Mouse (Mus musculus) MEL (cell line): Measurements from ENCODE around the gene Foxo3. TPM values are rescaled to one million over a fixed set of nuclear protein-coding genes. Genes with fewer than 3 reads are reported as not detected.

ENCODE experiments used
- DNase-seq: peaks from one replicate; pipeline ENCODE4 v3.0.0; 2011; ENCODE audit warnings: low read depth, low spot score
- H3K27ac ChIP-seq: 2 replicates; pipeline ENCODE4 v1.5.1; 2012; ENCODE audit warnings: low read depth, mild to moderate bottlenecking, control low read depth, low read length, moderate library complexity; ENCODE audit not compliant: control insufficient read depth
- H3K27me3 ChIP-seq, 2 experiments: fragments of 150-350 bp in 1 of 2; sonication (generic) in 1 of 2; 2 replicates each; pipeline ENCODE4 v1.6.1; 2012; ENCODE audit warnings: low read length in 2 of 2, mild to moderate bottlenecking in 2 of 2, improper control_type of control experiment in 1 of 2, moderate library complexity in 1 of 2; ENCODE audit not compliant: insufficient read depth in 2 of 2, control insufficient read depth in 1 of 2
- H3K36me3 ChIP-seq, 2 experiments: 2 replicates each; pipeline ENCODE4 v1.6.1; 2012 to 2014; ENCODE audit warnings: low read length in 2 of 2, improper control_type of control experiment in 1 of 2, inconsistent platforms in 1 of 2, mild to moderate bottlenecking in 1 of 2; ENCODE audit not compliant: insufficient read depth in 2 of 2, control insufficient read depth in 1 of 2
- H3K4me1 ChIP-seq, 2 experiments: fragments of 150-350 bp in 1 of 2; sonication (generic) in 1 of 2; 2 replicates each; pipeline ENCODE4 v1.6.1; 2012; ENCODE audit warnings: low read length in 2 of 2, improper control_type of control experiment in 1 of 2, mild to moderate bottlenecking in 1 of 2; ENCODE audit not compliant: insufficient read depth in 2 of 2, control insufficient read depth in 1 of 2
- H3K4me3 ChIP-seq, 2 experiments: fragments of 150-350 bp in 1 of 2; sonication (generic) in 1 of 2; 2 replicates each; pipeline ENCODE4 v1.5.1; 2012; ENCODE audit warnings: low read depth in 2 of 2, low read length in 2 of 2, mild to moderate bottlenecking in 2 of 2, moderate library complexity in 2 of 2, control low read depth in 1 of 2, improper control_type of control experiment in 1 of 2; ENCODE audit not compliant: control insufficient read depth in 1 of 2, insufficient read depth in 1 of 2
- H3K79me2 ChIP-seq: 2 replicates; pipeline ENCODE4 v1.6.1; 2012; ENCODE audit warnings: mild to moderate bottlenecking, low read length, moderate library complexity; ENCODE audit not compliant: control insufficient read depth, poor library complexity, insufficient read depth
- H3K9ac ChIP-seq: 2 replicates; pipeline ENCODE4 v1.6.1; 2012; ENCODE audit warnings: low read depth, mild to moderate bottlenecking, control low read depth, low read length, moderate library complexity; ENCODE audit not compliant: control insufficient read depth, poor library complexity, severe bottlenecking
- H3K9me3 ChIP-seq: fragments of 150-350 bp; sonication (generic); replicated peaks from 2 replicates; pipeline ENCODE4 v1.6.1; 2012; ENCODE audit warnings: mild to moderate bottlenecking, low read length, improper control_type of control experiment, moderate library complexity; ENCODE audit not compliant: insufficient read depth
- BHLHE40 ChIP-seq: IDR thresholded peaks from 2 replicates; pipeline ENCODE4 v1.6.1; 2012; ENCODE audit warnings: low read depth, mild to moderate bottlenecking, inconsistent platforms, low read length, improper control_type of control experiment, borderline replicate concordance
- CTCF ChIP-seq, 3 experiments: IDR thresholded peaks in 2 of 3; conservative IDR thresholded peaks in 1 of 3; 2 replicates each; pipeline ENCODE4 v1.5.1; 2011 to 2012; ENCODE audit warnings: low read length in 3 of 3, low read depth in 2 of 3, mild to moderate bottlenecking in 2 of 3, improper control_type of control experiment in 1 of 3, inconsistent platforms in 1 of 3, mixed read lengths in 1 of 3, moderate library complexity in 1 of 3; ENCODE audit not compliant: control insufficient read depth in 1 of 3, insufficient read depth in 1 of 3, poor library complexity in 1 of 3, severe bottlenecking in 1 of 3
- E2F4 ChIP-seq: IDR thresholded peaks from 2 replicates; pipeline ENCODE4 v1.6.1; 2011; ENCODE audit warnings: low read depth, low read length, improper control_type of control experiment, borderline replicate concordance
- EP300 ChIP-seq, 2 experiments: IDR thresholded peaks; 2 replicates each; pipeline ENCODE4 v1.6.1; 2011; ENCODE audit warnings: improper control_type of control experiment in 2 of 2, low read length in 2 of 2, low read depth in 1 of 2, mild to moderate bottlenecking in 1 of 2
- ETS1 ChIP-seq: IDR thresholded peaks from 2 replicates; pipeline ENCODE4 v1.6.1; 2012; ENCODE audit warnings: low read depth, mild to moderate bottlenecking, inconsistent platforms, low read length, improper control_type of control experiment, moderate library complexity
- GABPA ChIP-seq: IDR thresholded peaks from 2 replicates; pipeline ENCODE4 v1.6.1; 2012; ENCODE audit warnings: low read depth, mild to moderate bottlenecking, inconsistent platforms, low read length, improper control_type of control experiment, moderate library complexity
- HCFC1 ChIP-seq: IDR thresholded peaks from 2 replicates; pipeline ENCODE4 v1.6.1; 2012; ENCODE audit warnings: low read depth, mild to moderate bottlenecking, inconsistent platforms, low read length, improper control_type of control experiment, moderate library complexity
- JUND ChIP-seq: IDR thresholded peaks from 2 replicates; pipeline ENCODE4 v1.6.1; 2011; ENCODE audit warnings: low read depth, mild to moderate bottlenecking, improper control_type of control experiment, low read length
- MAFK ChIP-seq: IDR thresholded peaks from 2 replicates; pipeline ENCODE4 v1.6.1; 2011; ENCODE audit warnings: low read depth, mild to moderate bottlenecking, low read length, improper control_type of control experiment, borderline replicate concordance
- MAX ChIP-seq: IDR thresholded peaks from 2 replicates; pipeline ENCODE4 v1.6.1; 2011; ENCODE audit warnings: low read length, improper control_type of control experiment
- MAZ ChIP-seq: IDR thresholded peaks from 2 replicates; pipeline ENCODE4 v1.6.1; 2012; ENCODE audit warnings: low read depth, mild to moderate bottlenecking, inconsistent platforms, low read length, improper control_type of control experiment
- MXI1 ChIP-seq: IDR thresholded peaks from 2 replicates; pipeline ENCODE4 v1.6.1; 2011; ENCODE audit warnings: mild to moderate bottlenecking, low read depth, low read length, improper control_type of control experiment
- NELFE ChIP-seq: IDR thresholded peaks from 2 replicates; pipeline ENCODE4 v1.6.1; 2011; ENCODE audit warnings: low read depth, low read length, improper control_type of control experiment
- NRF1 ChIP-seq: IDR thresholded peaks from 2 replicates; pipeline ENCODE4 v1.6.1; 2014; ENCODE audit warnings: low read depth, mild to moderate bottlenecking, inconsistent platforms, low read length, improper control_type of control experiment, moderate library complexity; ENCODE audit not compliant: poor library complexity, insufficient read depth, severe bottlenecking
- POLR2A ChIP-seq, 2 experiments: IDR thresholded peaks; 2 replicates each; pipeline ENCODE4 v1.6.1; 2011 to 2012; ENCODE audit warnings: low read length in 2 of 2, mild to moderate bottlenecking in 2 of 2, control low read depth in 1 of 2, improper control_type of control experiment in 1 of 2, low read depth in 1 of 2, moderate library complexity in 1 of 2; ENCODE audit not compliant: control insufficient read depth in 1 of 2, insufficient read depth in 1 of 2, poor library complexity in 1 of 2
- POLR2AphosphoS2 ChIP-seq: IDR thresholded peaks from 2 replicates; pipeline ENCODE4 v1.6.1; 2011; ENCODE audit warnings: low read length, improper control_type of control experiment
- SIN3A ChIP-seq: IDR thresholded peaks from 2 replicates; pipeline ENCODE4 v1.6.1; 2012; ENCODE audit warnings: low read length, improper control_type of control experiment, inconsistent platforms
- SMC3 ChIP-seq: IDR thresholded peaks from 2 replicates; pipeline ENCODE4 v1.6.1; 2011; ENCODE audit warnings: low read depth, low read length, improper control_type of control experiment
- TBP ChIP-seq: IDR thresholded peaks from 2 replicates; pipeline ENCODE4 v1.8.0; 2011; ENCODE audit warnings: low read depth, low read length, improper control_type of control experiment
- UBTF ChIP-seq: IDR thresholded peaks from 2 replicates; pipeline ENCODE4 v1.6.1; 2012; ENCODE audit warnings: low read depth, mild to moderate bottlenecking, inconsistent platforms, low read length, improper control_type of control experiment, moderate library complexity, borderline replicate concordance; ENCODE audit not compliant: insufficient read depth
- USF1 ChIP-seq: IDR thresholded peaks from 2 replicates; pipeline ENCODE4 v1.6.1; 2014; ENCODE audit warnings: low read depth, mild to moderate bottlenecking, inconsistent platforms, low read length, improper control_type of control experiment, moderate library complexity
- USF2 ChIP-seq, 2 experiments: IDR thresholded peaks; 2 replicates each; pipeline ENCODE4 v1.6.1; 2011 to 2012; ENCODE audit warnings: improper control_type of control experiment in 2 of 2, low read length in 2 of 2, borderline replicate concordance in 1 of 2, inconsistent platforms in 1 of 2, low read depth in 1 of 2, mild to moderate bottlenecking in 1 of 2; ENCODE audit not compliant: insufficient read depth in 1 of 2
- ZC3H11A ChIP-seq: IDR thresholded peaks from 2 replicates; pipeline ENCODE4 v1.6.1; 2012; ENCODE audit warnings: low read depth, mild to moderate bottlenecking, inconsistent platforms, low read length, improper control_type of control experiment
- ZMIZ1 ChIP-seq: IDR thresholded peaks from 2 replicates; pipeline ENCODE4 v1.6.1; 2012; ENCODE audit warnings: low read depth, mild to moderate bottlenecking, inconsistent platforms, low read length, improper control_type of control experiment, moderate library complexity
- ZNF384 ChIP-seq: IDR thresholded peaks from 2 replicates; pipeline ENCODE4 v1.6.1; 2012; ENCODE audit warnings: low read depth, mild to moderate bottlenecking, inconsistent platforms, low read length, improper control_type of control experiment
- polyA plus RNA-seq, 2 experiments: library from polyadenylated mRNA; stranded (reverse) in 1 of 2; unstranded in 1 of 2; fragments of >175 nt in 1 of 2; fragments of >200 nt in 1 of 2; gene quantifications; 2 replicates each; pipeline versions ENCODE4 v1.2.1 to v1.2.4; 2012; ENCODE audit warnings: low replicate concordance in 2 of 2, low read depth in 1 of 2; ENCODE audit not compliant: insufficient read length in 2 of 2, insufficient read depth in 1 of 2, missing spikeins in 1 of 2
- total RNA-seq: library from RNA; depleted of rRNA; stranded (reverse); fragments of 300-350 nt; gene quantifications from 2 replicates; pipeline ENCODE4 v1.2.3, GENCODE M21; 2012

Foxo3 gene
- total and polyA plus RNA-seq, 3 experiments: 21.0 to 103 (median 27.2) TPM

- Histone ChIP-seq H3K27ac (no peak overlapping the region), H3K36me3 (no peaks in the 10 kb centered on the region), H3K27me3 (no peaks in the 10 kb centered on the region), H3K4me3 (no peak overlapping the region), H3K79me2 (no peaks in the 10 kb centered on the region), H3K9me3 (no peaks in the 10 kb centered on the region), H3K9ac (no peak overlapping the region), H3K4me1 (no peaks in the 10 kb centered on the region)
- TF ChIP-seq NELFE: no peak
- TF ChIP-seq EP300 (IDR thresholded peaks at IDR 0.05; ENCODE audit: low read depth in 1 of 2, low read length in 2 of 2): no peak
- no peak for TF ChIP-seq TBP
- TF ChIP-seq ZNF384: no peak
- no peak for TF ChIP-seq JUND
- TF ChIP-seq POLR2A (IDR thresholded peaks at IDR 0.05; ENCODE audit: control insufficient read depth in 1 of 2, insufficient read depth in 1 of 2, low read depth in 1 of 2, low read length in 2 of 2, poor library complexity in 1 of 2): no peak
- no peak for TF ChIP-seq ZC3H11A
- TF ChIP-seq MAZ: no peak
- TF ChIP-seq UBTF: no peak
- DNase-seq: no peak
These were observed 17.8 kb upstream of the Foxo3 start for GRCm38 (mm10) chr10:42294392-42294791.

GRCm38 (mm10) chr10:42293877-42294276, 17.3 kb upstream of the Foxo3 start:
- Histone ChIP-seq H3K4me1 (no peaks in the 10 kb centered on the region), H3K9me3 (no peaks in the 10 kb centered on the region), H3K4me3 (no peak overlapping the region), H3K36me3 (no peaks in the 10 kb centered on the region), H3K27ac (no peak overlapping the region), H3K9ac (no peak overlapping the region), H3K27me3 (no peaks in the 10 kb centered on the region), H3K79me2 (no peaks in the 10 kb centered on the region)
- no peak for DNase-seq
- TF ChIP-seq ZMIZ1 (no peak), MAZ (no peak), NRF1 (no peak), MAX (no peak), MAFK (no peak), CTCF (IDR thresholded peaks at IDR 0.05 in 2 of 3, conservative IDR thresholded peaks at IDR 0.05 in 1 of 3; ENCODE audit: control insufficient read depth in 1 of 3, insufficient read depth in 1 of 3, low read depth in 2 of 3, low read length in 3 of 3, poor library complexity in 1 of 3, severe bottlenecking in 1 of 3) (no peak), POLR2AphosphoS2 (no peak)

- Histone ChIP-seq H3K27ac (no peak overlapping the region), H3K79me2 (no peaks in the 10 kb centered on the region), H3K36me3 (no peaks in the 10 kb centered on the region), H3K4me1 (no peaks in the 10 kb centered on the region), H3K9me3 (no peaks in the 10 kb centered on the region), H3K27me3 (no peaks in the 10 kb centered on the region), H3K9ac (no peak overlapping the region), H3K4me3 (no peak overlapping the region)
- DNase-seq: peak; percentile 77
- TF ChIP-seq MAFK (no peak), UBTF (no peak), SIN3A (peak; percentile 48; the same call in 1 of the 2 replicates), BHLHE40 (peak; percentile 39; the same call in 1 of the 2 replicates), USF1 (peak; percentile 28; the same call in 1 of the 2 replicates), MAZ (peak; percentile 63; the same call in 1 of the 2 replicates), E2F4 (no peak), USF2 (IDR thresholded peaks at IDR 0.05; ENCODE audit: borderline replicate concordance in 1 of 2, insufficient read depth in 1 of 2, low read depth in 1 of 2, low read length in 2 of 2) (no peak), HCFC1 (no peak), ZMIZ1 (no peak), MXI1 (0 out of 2 replicates have a peak, but pooled peaks have one; percentile 39), SMC3 (peak; percentile 97), ZNF384 (no peak), MAX (no peak; the same call in 1 of the 2 replicates), ETS1 (no peak), GABPA (no peak), POLR2A (IDR thresholded peaks at IDR 0.05; ENCODE audit: control insufficient read depth in 1 of 2, insufficient read depth in 1 of 2, low read depth in 1 of 2, low read length in 2 of 2, poor library complexity in 1 of 2) (no peak)
These were observed 14.8 kb upstream of the Foxo3 start for GRCm38 (mm10) chr10:42291360-42291759.
